Mouse (Mus musculus) cortical plate, adult 2 months (tissue): ENCODE results near the gene Nipbl.

ENCODE experiments used
- CTCF ChIP-seq: fragments of 200-500 bp; IDR thresholded peaks from 2 replicates; pipeline ENCODE4 v1.5.1; 2011; ENCODE audit warnings: mild to moderate bottlenecking, control low read depth, low read length; ENCODE audit not compliant: insufficient read depth; ENCODE audit errors: extremely low read depth
- POLR2A ChIP-seq: fragments of 200-500 bp; IDR thresholded peaks from 2 replicates; pipeline ENCODE4 v1.6.1; 2011; ENCODE audit warnings: mild to moderate bottlenecking, low read length, control low read depth; ENCODE audit not compliant: insufficient read depth; ENCODE audit errors: extremely low read depth

- TF ChIP-seq CTCF (peak; percentile 41; the same call in 1 of the 2 replicates), POLR2A (no peak)
Measured at GRCm38 (mm10) chr15:8451071-8451470, 6.8 kb upstream of the Nipbl start.
